Mouse (Mus musculus) embryonic fibroblast, embryonic 13.5 days (primary cell): Measurements from ENCODE around the gene Trub1.

ENCODE experiments used
- CTCF ChIP-seq: IDR thresholded peaks from 2 replicates; pipeline ENCODE4 v1.5.1; 2011; ENCODE audit warnings: mild to moderate bottlenecking, control low read depth, low read length, moderate library complexity, borderline replicate concordance; ENCODE audit not compliant: insufficient read depth
- POLR2A ChIP-seq: IDR thresholded peaks from 2 replicates; pipeline ENCODE4 v1.6.1; 2011; ENCODE audit warnings: low read depth, mild to moderate bottlenecking, control low read depth, low read length, moderate library complexity

DNA sequence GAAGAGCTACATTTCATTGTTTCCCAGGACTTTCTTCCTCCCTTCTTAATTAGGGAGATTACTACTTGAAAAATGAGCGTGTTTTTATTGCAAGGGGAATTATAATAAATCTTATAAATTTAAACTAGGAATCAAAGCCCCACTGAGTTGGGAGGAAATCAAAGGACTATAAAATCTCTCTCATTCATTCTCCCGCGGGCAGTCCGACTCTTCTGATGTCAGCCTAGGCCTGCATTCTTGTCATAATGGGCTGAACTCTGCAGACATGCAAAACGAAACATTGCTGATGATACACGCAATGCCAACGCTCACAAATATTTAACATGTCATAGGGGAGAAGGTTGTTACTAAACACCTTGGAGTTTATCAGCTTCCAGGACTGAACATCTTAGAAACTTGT, 15.7 kb upstream of the Trub1 start:
- no peak for TF ChIP-seq POLR2A
- no peak for TF ChIP-seq CTCF
